Mouse (Mus musculus) left cerebral cortex, postnatal 14 days (tissue): ENCODE measurements around the gene Bola3. TPM values are rescaled to one million over a fixed set of nuclear protein-coding genes. Genes with fewer than 3 reads are reported as not detected.

Experiments
- DNase-seq, 2 experiments: peaks; one replicate each; pipeline ENCODE4 v3.0.0; 2021 to 2022; ENCODE audit warnings: low spot score in 2 of 2, mixed read lengths in 1 of 2
- intact Hi-C: fragments of 180-260 bp; cut with DNase I; formaldehyde crosslinking; loops from one replicate; pipeline ENCODE4 v1.15.1; 2025
- long read RNA-seq, 2 experiments: library from polyadenylated mRNA; stranded (forward); transcript quantifications; one replicate each; pipeline ENCODE4 v2.0.0; 2021
- total RNA-seq, 2 experiments: library from RNA; stranded (reverse); gene quantifications; 2 replicates each; pipeline ENCODE4 v1.2.3; 2021

The Bola3 gene
- total RNA-seq: 10 to 100 TPM; 41.2 to 45.5 TPM
- long read RNA-seq, experiment 1, transcript Bola3-207 (4 exons, 2,312 nt): major isoform, 30 of 32 reads
- long read RNA-seq, experiment 1, partial matches to known transcripts: 1 of 32 reads
- long read RNA-seq, experiment 1, other reads (novel, unspliced or antisense): 1 of 32 reads
- long read RNA-seq, experiment 2, transcript Bola3-207 (4 exons, 2,312 nt): major isoform, 23 of 26 reads
- long read RNA-seq, experiment 2, partial matches to known transcripts: 0 of 26 reads
- long read RNA-seq, experiment 2, other reads (novel, unspliced or antisense): 3 of 26 reads

DNA sequence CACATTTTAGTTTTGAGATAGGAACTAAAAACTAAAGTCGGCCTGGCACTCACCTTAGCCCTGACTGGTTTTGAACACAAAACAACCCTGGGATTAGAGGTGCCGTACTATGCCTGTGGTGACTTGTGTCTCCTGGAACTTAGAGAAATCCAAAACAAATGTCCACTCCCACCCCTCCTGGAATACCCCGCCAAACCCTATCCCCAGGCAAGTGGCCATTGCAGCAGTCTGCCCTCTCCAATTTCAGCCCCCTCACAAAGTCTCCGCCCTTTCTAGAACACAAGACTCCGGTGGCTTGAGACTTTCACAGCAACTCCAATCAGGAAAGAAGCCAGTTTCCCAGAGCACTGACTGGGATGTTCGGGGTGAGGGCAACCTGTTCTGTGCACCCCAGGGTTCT, at the start of gene Bola3:
Bola3 (plus strand) TSS at position 275 of the 400 bp plus-strand sequence.
- DNase-seq: no peak
- intact Hi-C loops: loop anchor here (2.0 kb wide), 1 partner anchor 134 kb away; no protein-coding TSS in a partner anchor

DNA sequence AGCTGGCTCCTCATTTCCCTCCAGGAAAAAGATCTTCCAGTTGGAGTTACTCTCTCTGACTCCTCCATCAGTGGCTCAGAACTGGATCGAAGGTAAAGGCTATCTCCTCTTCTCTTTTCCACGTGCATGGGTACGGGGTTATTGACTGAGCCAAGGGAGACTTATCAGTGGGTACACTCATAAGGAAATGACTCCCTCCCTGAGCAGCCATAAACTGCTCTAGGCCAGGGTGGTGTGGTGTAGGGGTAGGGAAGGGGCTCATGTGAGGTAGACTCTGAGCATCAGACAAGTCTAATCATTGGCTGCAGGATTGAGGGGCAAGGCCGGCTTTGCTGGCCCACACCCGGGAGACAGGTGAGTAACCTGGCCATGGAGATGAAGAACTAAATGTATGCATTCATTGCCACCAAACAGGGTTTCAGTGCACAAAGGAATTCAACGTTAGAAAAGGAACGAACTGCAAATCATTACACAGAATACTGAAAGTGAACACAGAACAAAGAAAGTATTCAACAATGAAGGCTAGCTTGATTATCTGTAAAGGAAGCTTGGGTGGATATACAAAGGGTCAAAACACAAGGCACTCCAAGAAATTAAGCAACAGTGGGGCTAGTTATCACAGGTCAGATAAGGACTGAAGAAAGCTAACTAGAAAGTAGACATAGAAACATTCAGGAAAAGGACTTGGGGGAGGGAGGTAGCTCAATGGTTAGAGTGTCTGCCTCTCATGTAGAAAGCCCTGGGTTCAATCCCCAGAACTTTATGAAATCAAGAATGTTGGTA, 48.3 kb upstream of the Bola3 start:
- intact Hi-C loops: no loop called here
- DNase-seq: no peak

DNA sequence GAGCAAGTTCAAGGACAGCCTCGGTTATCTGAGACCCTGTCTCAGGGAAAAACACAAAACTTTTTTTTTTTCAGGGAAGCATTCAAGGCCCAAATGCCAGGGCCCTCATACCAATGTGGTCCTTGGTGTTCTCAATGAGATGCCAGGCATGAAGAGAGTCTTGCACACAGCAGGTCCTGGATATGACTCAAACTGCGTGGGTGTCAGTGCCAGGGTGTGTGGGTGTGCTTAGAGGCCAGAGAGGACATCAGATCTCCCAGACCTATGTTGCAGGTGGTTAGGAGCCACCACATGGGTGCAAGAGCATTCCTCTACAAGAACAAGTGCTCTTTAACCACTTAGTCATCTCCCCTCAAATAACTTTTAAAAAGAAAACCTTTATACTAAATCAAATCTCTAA, 47.7 kb upstream of the Bola3 start:
- no peak for DNase-seq

DNA sequence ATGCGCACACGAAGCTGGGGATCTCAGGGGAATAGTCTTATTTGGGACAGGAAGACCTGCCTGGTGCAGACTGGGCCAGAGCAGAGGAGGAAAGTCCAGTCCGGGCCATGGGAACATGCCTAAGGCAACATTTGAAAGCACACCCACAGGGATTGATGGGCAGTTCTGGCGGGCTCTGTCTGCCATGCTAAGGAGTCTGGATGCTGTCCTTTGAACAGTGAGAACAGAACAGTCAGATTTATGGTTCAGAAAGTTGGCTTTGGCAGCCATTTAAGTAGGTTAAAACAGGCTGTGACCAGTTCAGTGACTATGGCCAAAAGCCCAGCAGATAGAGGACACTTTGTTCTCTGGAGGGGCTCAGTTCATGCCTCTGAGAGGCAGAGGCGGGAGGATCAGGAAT, 46.7 kb upstream of the Bola3 start:
- peak in 1 of 2 experiments; percentile 7 for DNase-seq
- intact Hi-C loops: no loop called here

More for the DNA sequence above, 47.7 kb upstream of the Bola3 start:
- intact Hi-C loops: no loop called here

DNA sequence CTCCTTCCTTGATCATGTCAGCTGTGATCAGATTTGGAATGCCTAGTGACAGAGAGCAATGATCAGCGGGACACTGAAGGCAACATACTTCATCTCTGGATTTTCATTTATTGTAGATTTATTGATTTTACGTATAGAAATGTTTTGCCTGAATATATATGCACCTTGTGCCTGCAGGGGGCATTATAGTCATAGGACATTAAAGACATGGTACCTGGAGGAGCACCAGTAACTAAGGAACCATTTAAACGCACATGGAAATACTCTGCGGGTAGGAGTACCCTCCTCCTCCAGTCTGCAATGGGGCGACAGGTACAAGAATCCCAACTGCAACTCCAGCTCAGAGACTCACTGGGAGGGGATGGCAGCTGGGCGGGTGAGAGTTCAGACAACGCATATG, 39.9 kb upstream of the Bola3 start:
- intact Hi-C loops: no loop called here
- no peak for DNase-seq

DNA sequence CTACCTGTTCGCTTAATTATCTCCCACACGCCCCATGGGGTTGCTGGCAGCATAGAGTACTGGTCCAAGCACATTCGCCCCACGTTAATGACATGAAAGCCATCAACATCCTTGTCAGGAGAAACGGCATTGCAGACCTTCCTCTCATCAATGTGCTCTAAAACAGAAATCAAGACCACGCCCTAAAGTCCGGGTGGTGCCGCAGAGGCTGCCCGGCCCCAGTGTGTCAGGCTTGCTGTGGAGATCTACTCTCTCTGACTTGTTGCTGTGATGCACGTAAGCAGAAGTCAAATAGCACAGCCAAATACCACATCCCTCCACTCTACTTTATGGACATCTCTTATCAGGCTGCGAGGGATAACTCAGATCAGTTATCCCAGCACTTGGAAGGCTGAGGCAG, 37.7 kb upstream of the Bola3 start:
- DNase-seq: no peak
- intact Hi-C loops: no loop called here

DNA sequence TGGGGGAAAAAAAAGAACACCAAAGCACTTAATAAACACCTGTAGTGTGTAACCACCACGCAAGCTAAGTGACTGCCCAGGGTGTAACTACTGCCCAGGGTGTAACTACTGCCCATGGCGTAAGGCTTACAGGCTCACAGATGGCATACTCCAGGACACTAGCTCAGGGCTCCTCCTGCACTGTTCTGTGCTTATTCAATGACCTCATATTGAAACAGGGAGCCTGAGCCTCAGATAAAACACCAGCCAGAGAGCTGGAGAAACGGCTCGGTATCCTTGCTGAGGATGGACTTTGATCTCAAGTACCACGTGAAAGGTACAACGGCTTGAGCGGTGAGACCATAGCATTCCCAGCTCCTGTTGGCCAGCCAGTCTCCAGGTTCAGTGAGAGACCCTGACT, 36.9 kb upstream of the Bola3 start:
- intact Hi-C loops: no loop called here
- no peak for DNase-seq

DNA sequence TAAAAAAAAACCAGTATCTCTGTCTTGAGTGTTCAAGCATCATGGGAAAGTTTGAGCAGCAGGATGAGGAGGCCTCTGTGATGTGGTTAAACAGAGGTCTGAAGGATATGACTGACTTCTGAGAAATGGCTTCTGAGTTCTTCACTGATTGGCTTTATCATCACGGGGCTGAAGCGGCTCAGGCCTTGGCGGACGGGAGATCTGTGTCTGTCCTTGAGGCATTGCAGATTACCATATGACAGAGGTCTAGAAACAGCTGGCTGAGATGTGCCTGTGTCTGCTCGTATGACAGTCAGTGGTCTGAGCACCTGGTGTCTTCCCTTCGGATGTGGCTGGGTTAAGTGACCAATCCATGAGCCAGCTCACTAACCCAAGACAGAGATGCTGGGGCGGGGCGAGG, 36.4 kb upstream of the Bola3 start:
- DNase-seq: no peak
- intact Hi-C loops: no loop called here

DNA sequence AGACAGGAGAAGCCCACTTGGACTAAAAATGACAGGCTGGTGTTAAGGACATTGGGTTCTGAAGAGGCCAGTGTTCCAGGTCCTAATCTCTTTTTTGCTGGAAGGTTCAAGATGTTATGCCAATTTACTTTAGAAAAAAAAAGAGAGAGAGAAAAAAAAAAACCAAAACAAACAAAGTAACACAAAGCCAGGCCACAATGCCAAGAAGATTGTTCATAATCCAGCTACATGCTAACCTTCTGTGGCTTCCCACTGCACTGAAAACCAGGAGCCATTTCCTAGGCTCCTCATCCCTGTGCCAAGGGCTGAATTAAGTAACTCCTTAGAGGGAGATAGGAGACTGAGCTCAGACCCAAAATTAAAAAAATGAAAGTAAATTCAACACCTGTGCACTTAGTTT, 33.7 kb upstream of the Bola3 start:
- no peak for DNase-seq
- intact Hi-C loops: no loop called here

DNA sequence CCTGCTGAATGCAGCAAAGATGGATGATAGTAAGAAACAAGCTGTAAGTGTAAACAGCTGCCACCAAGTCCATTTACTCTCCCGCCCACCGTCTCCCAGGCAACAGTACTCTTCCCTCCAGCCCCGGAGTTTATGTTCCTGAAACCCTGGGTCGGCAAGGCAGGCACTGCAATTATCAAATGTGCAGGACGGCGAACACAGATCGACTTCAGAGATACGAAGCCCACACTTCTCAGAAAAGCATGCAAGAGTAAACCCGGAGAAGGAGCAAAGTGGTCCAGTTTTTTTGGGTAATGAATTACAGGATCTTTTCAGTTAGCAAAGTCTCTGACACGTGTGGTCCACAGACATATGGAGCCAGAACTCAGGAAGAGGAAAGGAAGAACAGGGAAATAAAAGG, 32.9 kb upstream of the Bola3 start:
- peak in 1 of 2 experiments; percentile 20 for DNase-seq
- intact Hi-C loops: no loop called here

DNA sequence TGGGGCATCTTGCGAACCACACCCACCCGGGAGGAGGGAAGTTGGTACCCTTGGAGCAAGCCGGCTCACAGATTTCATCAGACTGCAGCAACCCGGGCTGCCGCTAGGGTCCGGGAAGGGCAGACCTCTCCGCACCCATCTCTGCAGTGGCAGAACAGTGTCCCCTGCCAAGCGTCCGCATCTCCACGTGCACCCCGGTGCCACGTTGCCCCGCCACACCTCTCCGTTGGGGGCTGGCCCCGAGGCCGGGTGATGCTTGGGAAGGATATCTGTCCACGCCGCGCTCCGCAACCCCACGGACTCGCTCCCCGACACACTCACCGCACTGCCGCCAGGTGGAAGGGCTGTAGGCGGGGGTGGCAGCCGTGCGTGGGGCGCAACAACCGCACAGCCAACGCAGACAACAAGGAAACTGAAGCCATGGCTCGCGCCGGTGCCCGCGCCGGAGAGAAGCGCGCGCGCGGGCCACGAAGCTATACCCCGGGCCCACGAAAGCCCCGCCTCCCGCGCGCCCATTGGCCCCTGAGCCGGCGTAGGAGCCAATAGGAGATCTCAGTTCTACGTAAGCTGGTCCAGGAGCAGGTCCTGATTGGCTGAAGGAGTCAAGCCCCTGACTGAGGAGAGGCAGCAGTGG, 31.7 kb upstream of the Bola3 start:
- intact Hi-C loops: no loop called here
- peak; percentile 93 for DNase-seq

DNA sequence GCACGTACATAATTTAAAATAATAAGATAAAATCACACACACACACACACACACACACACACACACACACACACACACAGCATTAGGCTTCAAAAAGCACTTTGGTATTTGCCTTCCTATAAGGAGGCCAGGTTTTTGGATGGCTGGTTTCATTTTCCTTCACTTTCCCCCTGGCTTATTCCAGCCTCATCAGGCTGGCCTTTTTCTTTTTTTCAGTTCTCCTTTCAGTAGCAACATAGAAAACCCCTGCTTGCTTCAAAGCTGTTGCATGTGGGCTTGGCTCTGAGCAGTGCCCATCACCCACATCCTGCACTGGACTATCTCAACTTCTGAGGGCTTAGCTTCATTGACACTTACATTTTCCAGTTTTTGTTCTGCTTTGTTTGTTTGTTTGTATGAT, 27.0 kb upstream of the Bola3 start:
- intact Hi-C loops: no loop called here
- DNase-seq: no peak

DNA sequence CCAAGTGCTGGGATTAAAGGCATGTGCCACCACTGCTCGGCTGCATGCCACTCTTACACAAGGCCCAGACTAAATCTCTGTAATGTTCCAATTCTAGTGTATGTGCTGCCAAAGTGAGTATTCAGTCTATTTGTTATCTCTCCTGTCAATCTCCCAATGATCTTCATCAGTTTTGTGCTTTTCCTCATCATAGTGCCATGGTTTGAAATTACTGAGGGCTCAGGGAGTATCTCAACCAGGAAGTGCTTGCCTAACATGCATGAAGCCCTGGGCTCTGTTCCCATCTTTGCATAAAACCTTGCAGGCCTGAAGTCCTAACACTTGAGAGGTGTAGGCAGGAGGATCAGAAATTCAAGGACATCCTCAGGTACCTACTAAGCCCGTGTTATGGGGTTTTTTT, 26.2 kb upstream of the Bola3 start:
- no peak for DNase-seq
- intact Hi-C loops: no loop called here

DNA sequence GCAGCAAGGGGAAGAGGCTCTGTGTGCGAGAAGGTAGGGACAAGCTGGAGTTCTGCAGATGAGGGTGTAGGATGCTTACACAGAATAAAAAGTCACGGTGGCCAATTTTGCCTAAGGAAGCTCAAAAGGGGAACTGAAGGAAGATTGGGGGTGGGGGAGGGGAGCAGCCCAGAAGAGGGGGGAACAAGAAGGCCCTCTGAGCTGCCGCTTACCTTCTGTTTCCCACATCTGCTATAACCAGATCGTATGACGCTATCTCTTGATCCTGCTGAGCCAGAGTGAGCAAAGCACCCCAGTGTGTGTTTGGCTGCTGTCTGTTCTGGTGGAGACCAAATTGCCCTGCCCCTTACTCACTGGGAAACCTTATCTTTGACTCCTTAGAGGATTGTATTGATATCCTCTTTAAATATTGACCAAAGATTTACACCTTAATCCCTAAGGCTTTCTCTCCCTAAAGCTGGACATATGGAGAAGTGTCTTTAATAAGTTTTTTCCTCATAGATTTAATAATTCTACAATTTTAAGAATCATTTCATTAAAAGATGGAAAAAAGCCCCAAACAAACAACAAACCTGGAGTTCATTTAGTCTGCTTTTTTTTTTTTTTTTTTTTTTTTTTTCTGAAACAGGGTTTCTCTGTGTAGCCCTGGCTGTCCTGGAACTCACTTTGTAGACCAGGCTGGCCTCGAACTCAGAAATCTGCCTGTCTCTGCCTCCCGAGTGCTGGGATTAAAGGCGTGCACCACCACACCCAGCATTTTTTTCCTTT, 25.1 kb upstream of the Bola3 start:
- DNase-seq: no peak
- intact Hi-C loops: no loop called here

DNA sequence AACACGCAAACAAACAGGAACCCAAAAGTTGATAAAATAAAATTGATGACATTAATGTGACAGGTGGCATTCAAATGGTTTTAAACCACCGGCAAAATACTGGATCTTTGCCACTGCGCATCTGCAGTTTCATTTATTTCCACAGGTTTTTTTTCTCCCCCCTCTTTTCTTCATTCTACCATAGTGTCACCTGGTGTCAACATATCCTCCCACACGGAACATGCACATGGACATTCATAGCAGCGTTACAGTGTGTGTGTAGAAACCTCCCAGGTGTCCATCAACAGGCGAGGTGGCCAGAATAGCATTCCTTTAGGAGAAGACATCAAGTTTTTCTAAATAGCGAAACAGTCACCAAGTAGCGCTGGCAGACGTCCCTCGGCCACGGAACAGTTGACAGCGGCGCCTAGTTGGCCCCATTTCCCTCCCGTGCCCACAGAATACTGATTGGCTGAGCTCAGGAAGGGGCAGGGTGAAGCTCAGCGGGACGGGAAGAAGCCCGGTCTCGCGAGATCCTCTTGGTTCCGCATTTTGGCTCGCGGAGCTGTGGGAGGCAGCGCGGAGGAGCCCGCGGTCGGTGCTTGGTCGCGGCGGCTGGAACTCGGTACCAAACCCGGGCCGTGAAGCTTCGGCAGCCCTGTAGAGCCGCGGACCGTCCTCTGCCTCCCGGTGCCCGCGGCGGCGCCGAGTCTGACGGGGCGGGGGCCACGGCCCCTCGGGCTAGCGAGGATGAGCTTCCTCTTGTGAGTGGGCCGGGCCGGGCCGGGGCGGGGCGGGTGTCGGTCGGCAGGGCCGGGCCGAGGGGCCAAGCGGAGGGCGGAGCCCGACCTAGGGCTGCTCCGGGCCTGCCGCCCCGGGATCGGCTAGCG, 23.2 kb upstream of the Bola3 start, which contains the start of the genes Mthfd2 and Mob1a:
Mthfd2 (minus strand) TSS at position 384 of the 869 bp plus-strand sequence.
Mob1a (plus strand) TSS at position 492 of the 869 bp plus-strand sequence.
- intact Hi-C loops: loop anchor here (5.0 kb wide), 1 partner anchor 113 kb away; no protein-coding TSS in a partner anchor
- peak; percentile 94 to 95 for DNase-seq

DNA sequence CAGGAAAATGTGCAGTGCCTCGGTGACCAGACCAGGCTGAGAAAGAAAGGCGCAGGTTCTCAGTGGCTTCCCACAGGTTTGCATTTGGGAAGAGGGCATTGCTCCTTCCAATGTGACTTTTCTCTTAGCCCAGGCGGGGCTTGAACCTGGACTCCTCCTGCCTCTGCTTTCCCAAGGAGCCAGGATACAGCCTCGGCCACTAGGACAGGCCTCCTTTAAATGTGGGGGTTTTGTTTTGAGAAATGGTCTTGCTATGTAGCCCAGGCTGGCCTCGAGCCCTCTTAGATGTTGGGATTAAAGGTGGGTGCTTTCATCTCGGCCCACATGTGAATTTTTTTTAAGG, 22.6 kb upstream of the Bola3 start:
- intact Hi-C loops: loop anchor here (5.0 kb wide), 1 partner anchor 114 kb away; no protein-coding TSS in a partner anchor
- DNase-seq: no peak

DNA sequence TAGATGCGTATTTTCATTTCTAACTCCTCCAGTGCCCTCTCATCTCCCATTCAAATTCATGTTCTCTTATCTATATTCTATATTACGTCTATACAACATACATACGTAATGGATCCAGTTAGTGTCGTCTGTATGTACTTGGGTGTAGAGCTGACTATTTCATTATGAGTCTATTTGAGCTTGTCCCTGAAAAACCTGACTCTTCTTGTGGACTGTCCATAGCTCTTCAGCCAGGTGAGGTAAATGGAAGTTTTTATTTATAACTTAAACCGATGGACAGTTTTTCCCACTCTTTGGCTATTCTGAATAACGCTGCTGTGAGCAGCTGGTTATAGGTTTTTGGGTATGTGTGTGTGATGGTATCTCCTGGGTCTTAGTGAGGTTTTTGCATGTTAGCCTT, 22.2 kb upstream of the Bola3 start:
- intact Hi-C loops: loop anchor here (5.0 kb wide), 1 partner anchor 114 kb away; no protein-coding TSS in a partner anchor
- no peak for DNase-seq

DNA sequence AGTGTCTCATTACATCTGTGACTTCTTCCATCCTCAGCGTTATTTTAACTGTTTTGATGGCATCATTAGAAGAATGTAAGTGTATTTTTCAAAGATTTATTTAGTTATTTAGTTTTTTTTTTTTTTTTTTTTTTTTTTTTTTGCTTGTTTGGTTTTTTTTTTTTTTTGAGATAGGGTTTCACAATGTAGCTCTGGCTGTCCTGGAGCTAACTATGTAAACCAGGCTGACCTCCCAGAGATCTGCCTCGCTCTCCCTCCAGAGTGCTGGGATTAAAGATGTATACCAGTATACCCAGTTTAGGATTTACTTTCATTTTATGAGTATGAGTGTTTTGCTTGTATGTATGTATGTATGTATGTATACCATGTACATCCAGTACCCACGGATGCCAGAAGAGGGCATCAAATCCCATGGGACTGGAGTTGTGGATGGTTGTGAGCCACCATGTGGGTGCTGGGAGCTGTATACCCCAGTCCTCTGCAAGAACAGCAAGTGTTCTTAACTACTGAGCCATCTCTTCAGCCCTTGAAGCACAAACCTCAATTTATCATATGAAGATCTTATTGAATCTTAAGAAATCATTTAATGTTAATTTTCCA, 21.3 kb upstream of the Bola3 start:
- DNase-seq: no peak
- intact Hi-C loops: loop anchor here (5.0 kb wide), 1 partner anchor 115 kb away; no protein-coding TSS in a partner anchor
